Mouse (Mus musculus) heart, adult 2 months (tissue): ENCODE measurements around the gene Sema4c.

Source experiments
- CTCF ChIP-seq: fragments of 200-600 bp; IDR thresholded peaks from 2 replicates; pipeline ENCODE4 v1.8.1; 2022; ENCODE audit warnings: antibody characterized with exemption, mild to moderate bottlenecking, moderate library complexity
- POLR2A ChIP-seq: fragments of 200-500 bp; IDR thresholded peaks from 2 replicates; pipeline ENCODE4 v1.6.1; 2011; ENCODE audit warnings: mild to moderate bottlenecking, low read depth, low read length, control low read depth; ENCODE audit not compliant: insufficient read depth

DNA sequence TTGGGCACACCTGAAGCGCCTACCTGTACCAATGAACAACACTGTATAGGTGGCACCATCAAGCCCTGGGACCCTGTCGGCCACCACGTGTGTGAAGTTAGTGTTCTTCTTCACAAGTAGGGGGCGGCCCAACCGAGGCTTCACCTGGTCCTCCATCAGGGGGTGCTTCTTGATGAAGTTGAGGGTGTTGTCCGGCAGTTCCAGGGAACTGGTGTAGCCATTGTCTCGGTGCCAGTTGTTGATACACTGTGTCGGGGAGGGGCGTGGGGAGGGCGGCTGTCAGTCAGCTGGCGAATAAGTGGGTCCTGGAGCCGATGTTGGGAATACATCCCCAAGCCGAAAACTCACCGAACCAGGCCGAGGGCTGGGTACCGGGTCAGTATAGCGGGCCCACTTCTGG lies 6.2 kb downstream of the Sema4c start:
- TF ChIP-seq CTCF: no peak
- no peak for TF ChIP-seq POLR2A
